Mouse (Mus musculus): ENCODE results near the gene Dennd2a. TPM values are rescaled to one million over a fixed set of nuclear protein-coding genes. Genes with fewer than 3 reads are reported as not detected.

Gene Dennd2a
- polyA plus RNA-seq, 1 experiment from 2014 or later = 33.4 TPM

- WGBS = 88% methylated on average over 2 of the region's 2 CpGs
Observed at GRCm38 (mm10) chr6:39434111-39434885, 123.4 kb downstream of the Dennd2a start.

GRCm38 (mm10) chr6:39433701-39434100 lies 124.0 kb downstream of the Dennd2a start:
- H3K27ac ChIP-seq = no peak overlapping the region
- H3K4me3 ChIP-seq = no peak overlapping the region
- peaks cover 15% of the 10 kb centered on the region for H3K4me1 ChIP-seq
- H3K9me3 ChIP-seq = no peaks in the 10 kb centered on the region
- no peak for DNase-seq (ENCODE audit: extremely low spot score, low spot score)
- no peaks in the 10 kb centered on the region for H3K27me3 ChIP-seq (ENCODE audit: poor library complexity, severe bottlenecking)
- H3K36me3 ChIP-seq (replicated peaks) = no peaks in the 10 kb centered on the region

More at GRCm38 (mm10) chr6:39434111-39434885, 123.4 kb downstream of the Dennd2a start:
- H3K36me3 ChIP-seq (replicated peaks) = no peaks in the 10 kb centered on the region
- H3K27ac ChIP-seq = peak overlapping the region; percentile 72
- peaks cover 15% of the 10 kb centered on the region for H3K4me1 ChIP-seq
- H3K4me3 ChIP-seq = no peak overlapping the region
- H3K9me3 ChIP-seq = no peaks in the 10 kb centered on the region
- H3K27me3 ChIP-seq (ENCODE audit: poor library complexity, severe bottlenecking) = 0 out of 2 replicates have a peak, but pooled peaks cover 2% of the 10 kb centered on the region
- no peak for DNase-seq (ENCODE audit: extremely low spot score, low spot score)

- Histone ChIP-seq H3K27me3 (ENCODE audit: poor library complexity, severe bottlenecking) (no peaks in the 10 kb centered on the region), H3K36me3 (replicated peaks) (no peaks in the 10 kb centered on the region), H3K9me3 (no peaks in the 10 kb centered on the region), H3K4me3 (no peak overlapping the region), H3K4me1 (peaks cover 15% of the 10 kb centered on the region), H3K27ac (no peak overlapping the region)
- 79% methylated on average over 4 of the region's 4 CpGs for WGBS
- DNase-seq (ENCODE audit: extremely low spot score, low spot score) = no peak
Observed at GRCm38 (mm10) chr6:39433174-39433573, 124.5 kb downstream of the Dennd2a start.

- Histone ChIP-seq H3K4me1 (peaks cover 13% of the 10 kb centered on the region), H3K36me3 (replicated peaks) (no peaks in the 10 kb centered on the region), H3K9me3 (no peaks in the 10 kb centered on the region), H3K27ac (no peak overlapping the region), H3K4me3 (no peak overlapping the region), H3K27me3 (ENCODE audit: poor library complexity, severe bottlenecking) (no peaks in the 10 kb centered on the region)
- 77% methylated on average over 11 of the region's 11 CpGs for WGBS
- no peak for DNase-seq (ENCODE audit: extremely low spot score, low spot score)
Observed at GRCm38 (mm10) chr6:39430722-39431121, 126.9 kb downstream of the Dennd2a start.

- Histone ChIP-seq H3K9me3 (no peaks in the 10 kb centered on the region), H3K27me3 (ENCODE audit: poor library complexity, severe bottlenecking) (no peaks in the 10 kb centered on the region), H3K36me3 (replicated peaks) (no peaks in the 10 kb centered on the region), H3K27ac (no peak overlapping the region), H3K4me3 (no peak overlapping the region), H3K4me1 (no peaks in the 10 kb centered on the region)
- 88% methylated on average over 6 of the region's 6 CpGs for WGBS
- DNase-seq (ENCODE audit: extremely low spot score, low spot score) = no peak
Observed at GRCm38 (mm10) chr6:39429007-39429788, 128.5 kb downstream of the Dennd2a start.

- no peaks in the 10 kb centered on the region for H3K4me1 ChIP-seq
- WGBS = 81% methylated on average over 4 of the region's 4 CpGs
- no peak overlapping the region for H3K4me3 ChIP-seq
- H3K9me3 ChIP-seq = no peaks in the 10 kb centered on the region
- no peaks in the 10 kb centered on the region for H3K36me3 ChIP-seq (replicated peaks)
- DNase-seq (ENCODE audit: extremely low spot score, low spot score) = no peak
- H3K27ac ChIP-seq = no peak overlapping the region
- H3K27me3 ChIP-seq (ENCODE audit: poor library complexity, severe bottlenecking) = peaks cover 7% of the 10 kb centered on the region
Observed at GRCm38 (mm10) chr6:39427276-39428003, 130.2 kb downstream of the Dennd2a start.

- H3K4me1 ChIP-seq = no peaks in the 10 kb centered on the region
- H3K27ac ChIP-seq = no peak overlapping the region
- H3K36me3 ChIP-seq (replicated peaks) = no peaks in the 10 kb centered on the region
- H3K27me3 ChIP-seq (ENCODE audit: poor library complexity, severe bottlenecking) = peaks cover 11% of the 10 kb centered on the region
- no peaks in the 10 kb centered on the region for H3K9me3 ChIP-seq
- WGBS = 90% methylated on average over 4 of the region's 4 CpGs
- no peak overlapping the region for H3K4me3 ChIP-seq
- no peak for DNase-seq (ENCODE audit: extremely low spot score, low spot score)
Observed at GRCm38 (mm10) chr6:39426725-39427124, 130.9 kb downstream of the Dennd2a start.

- DNase-seq (ENCODE audit: extremely low spot score, low spot score) = no peak
- Histone ChIP-seq H3K4me3 (no peak overlapping the region), H3K27me3 (ENCODE audit: poor library complexity, severe bottlenecking) (peaks cover 11% of the 10 kb centered on the region), H3K9me3 (no peaks in the 10 kb centered on the region), H3K36me3 (replicated peaks) (no peaks in the 10 kb centered on the region), H3K27ac (no peak overlapping the region), H3K4me1 (peaks cover 7% of the 10 kb centered on the region)
- 88% methylated on average over 2 of the region's 2 CpGs for WGBS
Observed at GRCm38 (mm10) chr6:39425181-39425580, 132.5 kb downstream of the Dennd2a start.

GRCm38 (mm10) chr6:39423686-39424085 lies 134.0 kb downstream of the Dennd2a start:
- H3K4me1 ChIP-seq = peaks cover 13% of the 10 kb centered on the region
- no peaks in the 10 kb centered on the region for H3K36me3 ChIP-seq (replicated peaks)
- no peak overlapping the region for H3K4me3 ChIP-seq
- no peak overlapping the region for H3K27ac ChIP-seq
- WGBS = 91% methylated on average over 7 of the region's 7 CpGs
- no peak for DNase-seq (ENCODE audit: extremely low spot score, low spot score)
- H3K9me3 ChIP-seq = no peaks in the 10 kb centered on the region
- H3K27me3 ChIP-seq (ENCODE audit: poor library complexity, severe bottlenecking) = peaks cover 13% of the 10 kb centered on the region

GRCm38 (mm10) chr6:39423130-39423551 lies 134.5 kb downstream of the Dennd2a start:
- Histone ChIP-seq H3K27ac (no peak overlapping the region), H3K9me3 (no peaks in the 10 kb centered on the region), H3K4me3 (no peak overlapping the region), H3K4me1 (peaks cover 18% of the 10 kb centered on the region), H3K27me3 (ENCODE audit: poor library complexity, severe bottlenecking) (peaks cover 19% of the 10 kb centered on the region), H3K36me3 (replicated peaks) (no peaks in the 10 kb centered on the region)
- WGBS = 76% methylated on average over 6 of the region's 6 CpGs
- no peak for DNase-seq (ENCODE audit: extremely low spot score, low spot score)

- H3K27ac ChIP-seq = 0 out of 2 replicates have a peak overlapping the region, but pooled peaks have one; percentile 92
- peaks cover 23% of the 10 kb centered on the region for H3K4me1 ChIP-seq
- WGBS = 50% methylated on average over 4 of the region's 4 CpGs
- DNase-seq (ENCODE audit: extremely low spot score, low spot score) = no peak
- peak overlapping the region; percentile 88 for H3K4me3 ChIP-seq
- H3K9me3 ChIP-seq = no peaks in the 10 kb centered on the region
- H3K27me3 ChIP-seq (ENCODE audit: poor library complexity, severe bottlenecking) = peaks cover 23% of the 10 kb centered on the region
- H3K36me3 ChIP-seq (replicated peaks) = no peaks in the 10 kb centered on the region
Observed at GRCm38 (mm10) chr6:39420867-39421266, 136.8 kb downstream of the Dennd2a start.

GRCm38 (mm10) chr6:39419851-39420721 lies 137.6 kb downstream of the Dennd2a start, which contains the start of gene Mkrn1:
Gene Mkrn1 (minus strand): TSS chr6:39420462.
- Histone ChIP-seq H3K27ac (peak within 1 kb of the TSS; percentile 92), H3K27me3 (ENCODE audit: poor library complexity, severe bottlenecking) (peaks cover 23% of the 10 kb centered on the region), H3K4me1 (peaks cover 23% of the 10 kb centered on the region), H3K4me3 (peak within 1 kb of the TSS; percentile 88), H3K9me3 (no peaks in the 10 kb centered on the region), H3K36me3 (replicated peaks) (no peaks in the 10 kb centered on the region)
- under 1% methylated on average over 82 of the region's 82 CpGs for WGBS
- peak; percentile 85 for DNase-seq (ENCODE audit: extremely low spot score, low spot score)
